ENCODE assay signal across 8 mouse cellular contexts in genomic region chr9:108506901-108507300, GRCm38 (mm10). TPM values are rescaled to one million over a fixed set of nuclear protein-coding genes. Genes with fewer than 3 reads are reported as not detected.
DNase-seq lines count a peak whose midpoint lies in the region; ATAC-seq and TF ChIP-seq lines count a peak whose summit lies in the region.

No protein-coding gene starts in this region.

- peak overlapping the region; percentile 88 for H3K27ac ChIP-seq in left cerebral cortex, adult 2 months
- 0 out of 2 replicates have a peak overlapping the region, but pooled peaks have one; percentile 71 for H3K27ac ChIP-seq in forebrain, embryonic 12.5 days
- H3K27ac ChIP-seq in intestine, embryonic 14.5 days (ENCODE audit: low read depth), result peak overlapping the region; percentile 81; the same call in 1 of the 2 replicates
- peak overlapping the region; percentile 53; the same call in 1 of the 2 replicates for H3K27ac ChIP-seq in midbrain, postnatal 0 days (ENCODE audit: low read depth, low read length)

- no peak overlapping the region for H3K9ac ChIP-seq in forebrain, embryonic 12.5 days
- H3K9ac ChIP-seq in intestine, embryonic 14.5 days (ENCODE audit: low read length), result no peak overlapping the region
- H3K9ac ChIP-seq in midbrain, postnatal 0 days (replicated peaks; ENCODE audit: low read length, poor library complexity, severe bottlenecking), result no peak overlapping the region

- no peak for TF ChIP-seq CTCF in left cerebral cortex, adult 2 months (IDR thresholded peaks at IDR 0.05)
- TF ChIP-seq CTCF in midbrain, postnatal 0 days (IDR thresholded peaks at IDR 0.05), result no peak

- no peak for ATAC-seq in forebrain, embryonic 12.5 days (ENCODE audit: low FRiP score)
- no peak for ATAC-seq in intestine, embryonic 14.5 days (replicated peaks; ENCODE audit: low FRiP score, low TSS enrichment, low read depth)
- no peak for ATAC-seq in midbrain, postnatal 0 days (ENCODE audit: low FRiP score)
- no peak for ATAC-seq in inflammation-experienced regulatory T-cells, adult 6 months

- H3K4me1 ChIP-seq in forebrain, embryonic 12.5 days, result peaks cover 17% of the 10 kb centered on the region
- H3K4me1 ChIP-seq in intestine, embryonic 14.5 days (replicated peaks; ENCODE audit: control insufficient read depth, insufficient read depth, low read length), result peaks cover 11% of the 10 kb centered on the region
- H3K4me1 ChIP-seq in midbrain, postnatal 0 days (ENCODE audit: insufficient read depth, low read length), result peaks cover 9% of the 10 kb centered on the region; the same call in 1 of the 2 replicates

- 89% methylated on average over 7 of the region's 7 CpGs for WGBS in forebrain, embryonic 12.5 days
- WGBS in intestine, embryonic 14.5 days, result 82% methylated on average over 7 of the region's 7 CpGs
- WGBS in midbrain, postnatal 0 days, result 92% methylated on average over 7 of the region's 7 CpGs

- H3K27me3 ChIP-seq in forebrain, embryonic 12.5 days, result no peaks in the 10 kb centered on the region
- no peaks in the 10 kb centered on the region for H3K27me3 ChIP-seq in intestine, embryonic 14.5 days (replicated peaks; ENCODE audit: control insufficient read depth, insufficient read depth, low read length)
- no peaks in the 10 kb centered on the region for H3K27me3 ChIP-seq in midbrain, postnatal 0 days (ENCODE audit: insufficient read depth, low read length)

- peaks cover 41% of the 10 kb centered on the region for H3K36me3 ChIP-seq in forebrain, embryonic 12.5 days (replicated peaks)
- peaks cover 36% of the 10 kb centered on the region for H3K36me3 ChIP-seq in intestine, embryonic 14.5 days (ENCODE audit: control insufficient read depth, insufficient read depth, low read length)
- peaks cover 17% of the 10 kb centered on the region for H3K36me3 ChIP-seq in midbrain, postnatal 0 days (ENCODE audit: insufficient read depth, low read length)

- peak overlapping the region; percentile 87 for H3K4me2 ChIP-seq in forebrain, embryonic 12.5 days
- peak overlapping the region; percentile 93 for H3K4me2 ChIP-seq in intestine, embryonic 14.5 days (ENCODE audit: low read length)
- peak overlapping the region; percentile 77; the same call in 1 of the 2 replicates for H3K4me2 ChIP-seq in midbrain, postnatal 0 days (ENCODE audit: low read depth, low read length, poor library complexity, severe bottlenecking)

- DNase-seq in left cerebral cortex, adult 2 months (ENCODE audit: extremely low spot score in 1 of 2, low spot score in 2 of 2), result no peak
- DNase-seq in left cerebral cortex, adult 8-10 months (ENCODE audit: low spot score in 2 of 2), result no peak
- no peak for DNase-seq in intestine, embryonic 14.5 days (ENCODE audit: low spot score)
- no peak for DNase-seq in midbrain, postnatal 0 days (ENCODE audit: low spot score)
- no peak for DNase-seq in embryo, embryonic 10.5 days (ENCODE audit: low spot score)
- DNase-seq in embryo, embryonic 10 days (ENCODE audit: low spot score), result no peak

- no peak overlapping the region; the same call in 1 of the 2 replicates for H3K4me3 ChIP-seq in left cerebral cortex, adult 2 months
- H3K4me3 ChIP-seq in forebrain, embryonic 12.5 days (replicated peaks), result 0 out of 2 replicates have a peak overlapping the region, but pooled peaks have one; percentile 71
- no peak overlapping the region for H3K4me3 ChIP-seq in intestine, embryonic 14.5 days (ENCODE audit: low read depth, low read length)
- H3K4me3 ChIP-seq in midbrain, postnatal 0 days (ENCODE audit: low read depth, low read length), result peak overlapping the region; percentile 45; the same call in 1 of the 2 replicates

- no peaks in the 10 kb centered on the region for H3K9me3 ChIP-seq in forebrain, embryonic 12.5 days
- H3K9me3 ChIP-seq in intestine, embryonic 14.5 days (ENCODE audit: control insufficient read depth, low read length), result no peaks in the 10 kb centered on the region
- H3K9me3 ChIP-seq in midbrain, postnatal 0 days (ENCODE audit: low read length), result no peaks in the 10 kb centered on the region

- intact Hi-C loops in left cerebral cortex, adult 2 months (cut with DNase I), result loop anchor here (2.0 kb wide), 1 partner anchor 14 kb away; no protein-coding TSS in a partner anchor

RNA-seq across cellular contexts. Expression of gene Qars, which starts 0.6 kb away (rescaled TPM):
- 10 to 100 TPM; 75.3 to 78.0 TPM for total RNA-seq in left cerebral cortex, adult 2 months (2021)
- 10 to 100 TPM; 78.3 to 95.4 (median 86.8) TPM for total RNA-seq in left cerebral cortex, adult 8-10 months (2022)
- polyA plus RNA-seq in forebrain, embryonic 12.5 days (2016; fragmentation: Nextera tagmentation; extraction: Ambion mirVana), result 85.7 and 91.4 TPM in 2 replicates
- polyA plus RNA-seq in intestine, embryonic 14.5 days (2014; fragmentation: Nextera tagmentation; extraction: Ambion mirVana), result 119 and 128 TPM in 2 replicates
- total RNA-seq in midbrain, postnatal 0 days (2014; rRNA removed), result 107 and 146 TPM in 2 replicates
- 62.0 and 62.6 TPM in 2 replicates for polyA plus RNA-seq in midbrain, postnatal 0 days (2015; fragmentation: Nextera tagmentation; extraction: Ambion mirVana)
- polyA plus RNA-seq in inflammation-experienced regulatory T-cells, adult 6 months (2017; shearing (Covaris generic)), result 100 to 1,000 TPM; 123 to 167 (median 155) TPM

RNA-seq across cellular contexts. Expression of gene Qrich1, which starts 9.7 kb away (rescaled TPM):
- 100 to 1,000 TPM; 140 to 155 TPM for total RNA-seq in left cerebral cortex, adult 2 months (2021)
- 100 to 1,000 TPM; 140 to 158 (median 155) TPM for total RNA-seq in left cerebral cortex, adult 8-10 months (2022)
- polyA plus RNA-seq in forebrain, embryonic 12.5 days (2016; fragmentation: Nextera tagmentation; extraction: Ambion mirVana), result 170 and 171 TPM in 2 replicates
- 122 and 133 TPM in 2 replicates for polyA plus RNA-seq in intestine, embryonic 14.5 days (2014; fragmentation: Nextera tagmentation; extraction: Ambion mirVana)
- total RNA-seq in midbrain, postnatal 0 days (2014; rRNA removed), result 240 and 284 TPM in 2 replicates
- polyA plus RNA-seq in midbrain, postnatal 0 days (2015; fragmentation: Nextera tagmentation; extraction: Ambion mirVana), result 103 and 109 TPM in 2 replicates
- polyA plus RNA-seq in inflammation-experienced regulatory T-cells, adult 6 months (2017; shearing (Covaris generic)), result 10 to 100 TPM; 68.0 to 91.8 (median 70.4) TPM

RNA-seq across cellular contexts. Expression of gene Usp19, which starts 16.5 kb away (rescaled TPM):
- total RNA-seq in left cerebral cortex, adult 2 months (2021), result 100 to 1,000 TPM; 153 to 167 TPM
- 100 to 1,000 TPM; 116 to 140 (median 127) TPM for total RNA-seq in left cerebral cortex, adult 8-10 months (2022)
- 101 and 103 TPM in 2 replicates for polyA plus RNA-seq in forebrain, embryonic 12.5 days (2016; fragmentation: Nextera tagmentation; extraction: Ambion mirVana)
- polyA plus RNA-seq in intestine, embryonic 14.5 days (2014; fragmentation: Nextera tagmentation; extraction: Ambion mirVana), result 51.6 and 53.5 TPM in 2 replicates
- total RNA-seq in midbrain, postnatal 0 days (2014; rRNA removed), result 86.5 and 113 TPM in 2 replicates
- 48.2 and 50.7 TPM in 2 replicates for polyA plus RNA-seq in midbrain, postnatal 0 days (2015; fragmentation: Nextera tagmentation; extraction: Ambion mirVana)
- polyA plus RNA-seq in inflammation-experienced regulatory T-cells, adult 6 months (2017; shearing (Covaris generic)), result 10 to 100 TPM; 15.7 to 18.4 (median 18.4) TPM

RNA-seq across cellular contexts. Expression of gene Lamb2, which starts 27.4 kb away (rescaled TPM):
- 10 to 100 TPM; 28.2 to 29.4 TPM for total RNA-seq in left cerebral cortex, adult 2 months (2021)
- 10 to 100 TPM; 28.0 to 35.7 (median 30.8) TPM for total RNA-seq in left cerebral cortex, adult 8-10 months (2022)
- polyA plus RNA-seq in forebrain, embryonic 12.5 days (2016; fragmentation: Nextera tagmentation; extraction: Ambion mirVana), result 37.9 and 39.5 TPM in 2 replicates
- 32.3 and 33.7 TPM in 2 replicates for polyA plus RNA-seq in intestine, embryonic 14.5 days (2014; fragmentation: Nextera tagmentation; extraction: Ambion mirVana)
- total RNA-seq in midbrain, postnatal 0 days (2014; rRNA removed), result 56.5 and 169 TPM in 2 replicates
- 15.8 and 18.5 TPM in 2 replicates for polyA plus RNA-seq in midbrain, postnatal 0 days (2015; fragmentation: Nextera tagmentation; extraction: Ambion mirVana)
- under 1 TPM in 2 of 3 experiments, not detected in 1; 0.06 to 0.08 TPM for polyA plus RNA-seq in inflammation-experienced regulatory T-cells, adult 6 months (2017; shearing (Covaris generic))

RNA-seq across cellular contexts. Expression of gene Klhdc8b, which starts 45.5 kb away (rescaled TPM):
- total RNA-seq in left cerebral cortex, adult 2 months (2021), result 10 to 100 TPM; 30.7 to 32.8 TPM
- total RNA-seq in left cerebral cortex, adult 8-10 months (2022), result 10 to 100 TPM; 28.8 to 38.0 (median 34.0) TPM
- 67.6 and 70.0 TPM in 2 replicates for polyA plus RNA-seq in forebrain, embryonic 12.5 days (2016; fragmentation: Nextera tagmentation; extraction: Ambion mirVana)
- polyA plus RNA-seq in intestine, embryonic 14.5 days (2014; fragmentation: Nextera tagmentation; extraction: Ambion mirVana), result 59.9 and 60.7 TPM in 2 replicates
- 82.4 and 86.3 TPM in 2 replicates for total RNA-seq in midbrain, postnatal 0 days (2014; rRNA removed)
- 56.1 and 59.2 TPM in 2 replicates for polyA plus RNA-seq in midbrain, postnatal 0 days (2015; fragmentation: Nextera tagmentation; extraction: Ambion mirVana)
- 1 to 10 TPM in 2 of 3 experiments, under 1 TPM in 1; 0.94 to 1.9 (median 1.6) TPM for polyA plus RNA-seq in inflammation-experienced regulatory T-cells, adult 6 months (2017; shearing (Covaris generic))

Comparison
In these comparisons a context has a peak if more than half of its experiments do, and no peak if none do; other contexts are left out.
1. H3K4me3 ChIP-seq: peak in forebrain, embryonic 12.5 days (single experiment) and midbrain, postnatal 0 days (single experiment); none in left cerebral cortex, adult 2 months (single experiment) and intestine, embryonic 14.5 days (single experiment).
2. Peak in every context shown above with its lines, with median percentiles within 50 percentile points of each other: H3K27ac ChIP-seq and H3K4me2 ChIP-seq.